Mouse (Mus musculus): ENCODE data around the gene Plxnd1. TPM values are rescaled to one million over a fixed set of nuclear protein-coding genes. Genes with fewer than 3 reads are reported as not detected.

The Plxnd1 gene
- polyA plus RNA-seq, 1 experiment: 0.11 TPM

GRCm38 (mm10) chr6:115913482-115913881, 81.3 kb downstream of the Plxnd1 start:
- no peak for TF ChIP-seq TAL1 (IDR thresholded peaks at IDR 0.05; ENCODE audit: low read length)
- Histone ChIP-seq H3K9me3 (ENCODE audit: control insufficient read depth, low read length) (no peaks in the 10 kb centered on the region), H3K27me3 (ENCODE audit: control insufficient read depth) (no peaks in the 10 kb centered on the region), H3K36me3 (ENCODE audit: control insufficient read depth) (no peaks in the 10 kb centered on the region; the same call in 1 of the 2 replicates), H3K4me1 (ENCODE audit: control insufficient read depth) (peaks cover 16% of the 10 kb centered on the region), H3K4me3 (replicated peaks) (no peak overlapping the region)

- TF ChIP-seq GATA1 (IDR thresholded peaks at IDR 0.05; ENCODE audit: low read length): no peak
- TF ChIP-seq TAL1 (IDR thresholded peaks at IDR 0.05; ENCODE audit: low read length): no peak
Observed at GRCm38 (mm10) chr6:115911763-115912162, 83.0 kb downstream of the Plxnd1 start.

DNA sequence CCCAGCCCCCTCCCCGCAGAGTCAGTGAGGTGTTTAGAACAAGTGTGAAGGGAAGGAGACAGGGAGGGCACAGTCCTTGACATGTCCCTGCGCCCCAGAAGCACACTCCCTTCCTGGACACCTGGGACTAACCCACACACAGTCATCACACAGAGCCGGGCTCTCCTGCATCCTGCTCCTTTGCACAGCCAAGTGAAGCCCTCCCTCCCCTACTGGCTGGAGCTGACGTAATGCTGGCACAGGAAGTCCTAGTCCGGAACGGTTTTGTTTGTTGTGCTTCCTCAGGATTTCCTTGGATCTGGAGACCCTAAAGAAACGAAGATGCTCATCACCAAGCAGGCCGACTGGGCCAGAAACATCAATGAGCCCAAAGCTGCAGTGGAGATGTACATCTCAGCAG, 84.9 kb downstream of the Plxnd1 start:
- H3K36me3 ChIP-seq (ENCODE audit: control insufficient read depth): no peaks in the 10 kb centered on the region
- H3K4me3 ChIP-seq (replicated peaks): no peak overlapping the region
- H3K27me3 ChIP-seq (ENCODE audit: control insufficient read depth): no peaks in the 10 kb centered on the region
- TF ChIP-seq TAL1 (IDR thresholded peaks at IDR 0.05; ENCODE audit: low read length): no peak
- TF ChIP-seq GATA1 (IDR thresholded peaks at IDR 0.05; ENCODE audit: low read length): no peak
- no peaks in the 10 kb centered on the region for H3K9me3 ChIP-seq (ENCODE audit: control insufficient read depth, low read length)
- peaks cover 15% of the 10 kb centered on the region for H3K4me1 ChIP-seq (ENCODE audit: control insufficient read depth)

More at GRCm38 (mm10) chr6:115911763-115912162, 83.0 kb downstream of the Plxnd1 start:
- no peaks in the 10 kb centered on the region for H3K9me3 ChIP-seq (ENCODE audit: control insufficient read depth, low read length)
- H3K27me3 ChIP-seq (ENCODE audit: control insufficient read depth): no peaks in the 10 kb centered on the region
- H3K4me3 ChIP-seq (replicated peaks): no peak overlapping the region
- no peaks in the 10 kb centered on the region; the same call in 1 of the 2 replicates for H3K36me3 ChIP-seq (ENCODE audit: control insufficient read depth)
- H3K4me1 ChIP-seq (ENCODE audit: control insufficient read depth): peaks cover 15% of the 10 kb centered on the region

- Histone ChIP-seq H3K36me3 (ENCODE audit: control insufficient read depth) (no peaks in the 10 kb centered on the region), H3K27me3 (ENCODE audit: control insufficient read depth) (no peaks in the 10 kb centered on the region), H3K9me3 (ENCODE audit: control insufficient read depth, low read length) (no peaks in the 10 kb centered on the region), H3K4me3 (replicated peaks) (no peak overlapping the region), H3K4me1 (ENCODE audit: control insufficient read depth) (peaks cover 15% of the 10 kb centered on the region)
- no peak for TF ChIP-seq GATA1 (IDR thresholded peaks at IDR 0.05; ENCODE audit: low read length)
Observed at GRCm38 (mm10) chr6:115909052-115909451, 85.8 kb downstream of the Plxnd1 start.

- no peaks in the 10 kb centered on the region for H3K27me3 ChIP-seq (ENCODE audit: control insufficient read depth)
- no peaks in the 10 kb centered on the region for H3K9me3 ChIP-seq (ENCODE audit: control insufficient read depth, low read length)
- peaks cover 15% of the 10 kb centered on the region for H3K4me1 ChIP-seq (ENCODE audit: control insufficient read depth)
- no peaks in the 10 kb centered on the region for H3K36me3 ChIP-seq (ENCODE audit: control insufficient read depth)
- no peak overlapping the region for H3K4me3 ChIP-seq (replicated peaks)
- TF ChIP-seq TAL1 (IDR thresholded peaks at IDR 0.05; ENCODE audit: low read length) (no peak), GATA1 (IDR thresholded peaks at IDR 0.05; ENCODE audit: low read length) (no peak)
Observed at GRCm38 (mm10) chr6:115908421-115908982, 86.3 kb downstream of the Plxnd1 start.

GRCm38 (mm10) chr6:115906871-115907270, 87.9 kb downstream of the Plxnd1 start:
- Histone ChIP-seq H3K36me3 (ENCODE audit: control insufficient read depth) (no peaks in the 10 kb centered on the region), H3K4me1 (ENCODE audit: control insufficient read depth) (peaks cover 15% of the 10 kb centered on the region), H3K27me3 (ENCODE audit: control insufficient read depth) (no peaks in the 10 kb centered on the region), H3K9me3 (ENCODE audit: control insufficient read depth, low read length) (no peaks in the 10 kb centered on the region), H3K4me3 (replicated peaks) (no peak overlapping the region)
- TF ChIP-seq GATA1 (IDR thresholded peaks at IDR 0.05; ENCODE audit: low read length) (no peak), TAL1 (IDR thresholded peaks at IDR 0.05; ENCODE audit: low read length) (no peak)

GRCm38 (mm10) chr6:115906455-115906854, 88.3 kb downstream of the Plxnd1 start:
- Histone ChIP-seq H3K4me3 (replicated peaks) (no peak overlapping the region), H3K36me3 (ENCODE audit: control insufficient read depth) (no peaks in the 10 kb centered on the region), H3K27me3 (ENCODE audit: control insufficient read depth) (no peaks in the 10 kb centered on the region), H3K9me3 (ENCODE audit: control insufficient read depth, low read length) (no peaks in the 10 kb centered on the region), H3K4me1 (ENCODE audit: control insufficient read depth) (peaks cover 15% of the 10 kb centered on the region)
- TF ChIP-seq TAL1 (IDR thresholded peaks at IDR 0.05; ENCODE audit: low read length): no peak
- no peak for TF ChIP-seq GATA1 (IDR thresholded peaks at IDR 0.05; ENCODE audit: low read length)

DNA sequence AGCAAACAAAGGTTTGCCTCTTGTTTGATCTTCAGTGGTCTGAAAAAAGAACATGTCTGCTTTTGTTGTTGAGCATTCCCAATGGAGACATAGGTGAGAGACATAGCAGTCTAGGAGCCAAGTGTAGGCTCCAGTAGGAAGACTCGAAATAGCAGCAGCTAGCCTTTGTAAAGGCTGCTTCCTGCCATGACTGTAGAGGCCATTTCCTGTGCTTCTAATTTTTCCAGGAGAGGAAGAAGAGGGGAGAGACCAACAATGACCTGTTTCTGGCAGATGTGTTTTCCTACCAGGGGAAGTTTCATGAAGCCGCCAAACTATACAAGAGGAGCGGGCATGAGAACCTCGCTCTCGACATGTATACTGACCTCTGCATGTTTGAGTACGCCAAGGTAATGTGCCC, 89.2 kb downstream of the Plxnd1 start:
- Histone ChIP-seq H3K9me3 (ENCODE audit: control insufficient read depth, low read length) (no peaks in the 10 kb centered on the region), H3K27me3 (ENCODE audit: control insufficient read depth) (no peaks in the 10 kb centered on the region), H3K36me3 (ENCODE audit: control insufficient read depth) (no peaks in the 10 kb centered on the region), H3K4me3 (replicated peaks) (no peak overlapping the region), H3K4me1 (ENCODE audit: control insufficient read depth) (peaks cover 15% of the 10 kb centered on the region)
- TF ChIP-seq TAL1 (IDR thresholded peaks at IDR 0.05; ENCODE audit: low read length): no peak
- TF ChIP-seq GATA1 (IDR thresholded peaks at IDR 0.05; ENCODE audit: low read length): no peak

Other genes starting within 250 kb of the Plxnd1 start
- 3.7 and 5.2 TPM in 2 replicates for gene Tmem40, start 232.6 kb downstream of the Plxnd1 start, polyA plus RNA-seq (2012)
- 0.03 TPM in 2 replicates for gene Cand2, start 220.5 kb downstream of the Plxnd1 start, polyA plus RNA-seq (2012)
- 89.1 and 98.3 TPM in 2 replicates for gene Rpl32, start 186.3 kb downstream of the Plxnd1 start, polyA plus RNA-seq (2012)
- gene Efcab12, start 156.6 kb downstream of the Plxnd1 start, polyA plus RNA-seq (2012): not detected in 2 replicates
- 0.02 and 0.06 TPM in 2 replicates for gene Mbd4, start 141.6 kb downstream of the Plxnd1 start, polyA plus RNA-seq (2012)
- gene Ift122, start 141.5 kb downstream of the Plxnd1 start, polyA plus RNA-seq (2012): 0.02 TPM in 2 replicates
- gene Rho, start 63.3 kb downstream of the Plxnd1 start, polyA plus RNA-seq (2012): 0.01 TPM in 1 of 2 replicates, not detected in the other
- 0.09 TPM in 1 of 2 replicates, not detected in the other for gene H1foo, start 50.1 kb downstream of the Plxnd1 start, polyA plus RNA-seq (2012)
- gene Tmcc1, start 198.5 kb upstream of the Plxnd1 start, polyA plus RNA-seq (2012): 0.06 and 0.10 TPM in 2 replicates
- gene Washc2, start 213.0 kb upstream of the Plxnd1 start, polyA plus RNA-seq (2012): 0.52 and 0.56 TPM in 2 replicates